Mouse (Mus musculus) gastrocnemius, postnatal 14 days (tissue): ENCODE data around the gene Vmn1r171. TPM values are rescaled to one million over a fixed set of nuclear protein-coding genes. Genes with fewer than 3 reads are reported as not detected.
"Not testable (repeated sequence)": the region's sequence is repeated elsewhere in the genome, so short reads cannot be mapped to it uniquely, and the experiment has no call there.

Experiments used
- DNase-seq: peaks from one replicate; pipeline ENCODE4 v3.0.0; 2021; ENCODE audit warnings: mixed read lengths
- intact Hi-C: fragments of 180-260 bp; cut with DNase I; formaldehyde crosslinking; loops from one replicate; pipeline ENCODE4 v1.15.1; 2025; ENCODE audit warnings: low total_unique reads
- long read RNA-seq, 2 experiments: library from polyadenylated mRNA; stranded (forward); transcript quantifications; one replicate each; pipeline ENCODE4 v2.0.0; 2021
- total RNA-seq, 2 experiments: library from RNA; stranded (reverse); gene quantifications; 2 replicates each; pipeline ENCODE4 v1.2.3; 2021

Vmn1r171 gene
- total RNA-seq: not detected
- long read RNA-seq, experiment 1: 0 reads
- long read RNA-seq, experiment 2: 0 reads

DNA sequence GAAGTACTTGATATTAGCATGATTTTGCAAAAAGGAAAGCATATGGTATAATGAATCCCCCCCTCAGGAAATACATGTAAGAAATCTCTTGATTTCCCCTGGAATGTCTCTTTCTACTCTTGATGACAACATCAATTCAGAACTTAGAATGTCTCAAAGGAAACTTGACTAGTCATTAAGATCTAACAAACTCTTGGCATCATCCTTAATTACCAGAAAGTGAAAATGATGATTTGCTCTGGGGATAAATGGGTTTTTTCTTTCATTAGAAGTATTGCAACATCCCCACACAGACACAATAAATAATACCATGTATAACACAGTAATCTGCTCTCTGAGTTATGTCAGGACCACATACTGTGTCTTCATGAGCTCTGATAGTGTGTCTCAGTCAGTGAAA lies at the start of gene Vmn1r171:
Gene Vmn1r171, plus strand, starts transcription at position 301 of the 400 bp plus-strand sequence.
- DNase-seq: no peak
- intact Hi-C loops: no loop called here

DNA sequence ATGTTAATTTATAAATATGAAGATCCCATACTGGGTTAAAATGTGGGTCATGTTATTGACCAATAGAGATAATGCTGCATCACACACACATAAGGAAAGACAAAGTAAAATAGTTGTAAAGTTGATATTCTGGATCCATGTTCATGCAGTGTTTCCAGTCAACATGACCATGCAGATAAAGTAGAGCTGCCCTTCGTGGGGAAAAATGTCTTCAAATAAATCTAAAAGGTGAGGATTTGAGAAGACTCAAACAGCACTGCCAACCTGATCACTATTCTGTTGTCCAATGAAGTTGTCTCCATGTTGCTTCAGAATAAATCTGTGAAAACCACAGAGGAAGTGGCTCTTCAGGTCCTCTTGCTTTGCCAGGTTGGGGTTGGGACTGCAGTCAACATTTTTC lies 24.6 kb upstream of the Vmn1r171 start, which contains the start of gene Vmn1r170:
Gene Vmn1r170, plus strand, starts transcription at position 301 of the 400 bp plus-strand sequence.
- DNase-seq, intact Hi-C loops: not testable (repeated sequence)

DNA sequence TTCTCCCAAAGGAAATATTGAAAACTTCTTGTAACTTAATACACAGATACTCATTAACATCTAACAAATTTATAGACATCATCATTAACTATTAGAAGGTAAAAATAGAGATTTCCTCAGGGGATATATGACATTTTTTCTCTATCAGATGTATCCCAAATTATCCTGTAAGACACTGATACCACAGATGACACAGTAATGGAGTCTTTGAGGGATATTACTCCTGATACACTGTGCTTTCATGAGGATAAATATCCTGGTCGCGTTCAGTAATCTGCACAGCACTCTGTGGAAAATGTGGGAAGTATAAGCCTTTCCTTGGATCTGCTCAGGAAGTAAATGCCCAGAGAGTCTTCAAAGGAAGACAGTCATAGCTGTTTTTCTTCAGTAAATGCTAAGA lies 27.5 kb downstream of the Vmn1r171 start, which contains the start of gene Vmn1r172:
Gene Vmn1r172, plus strand, starts transcription at position 301 of the 400 bp plus-strand sequence.
- intact Hi-C loops: no loop called here
- DNase-seq: no peak

Other genes with a start within 250 kb of the Vmn1r171 start
- under 1 TPM in 1 of 2 experiments, not detected in 1; 0.10 TPM for gene Nlrp5, start 244.8 kb upstream of the Vmn1r171 start, total RNA-seq
- not detected for gene Vmn1r167, start 123.5 kb upstream of the Vmn1r171 start, total RNA-seq
- gene Vmn1r168, start 91.0 kb upstream of the Vmn1r171 start, total RNA-seq: not detected
- not detected for gene Vmn1r169, start 55.2 kb upstream of the Vmn1r171 start, total RNA-seq
- not detected for gene Vmn1r170, start 24.5 kb upstream of the Vmn1r171 start, total RNA-seq
- gene Vmn1r172, start 27.6 kb downstream of the Vmn1r171 start, total RNA-seq: not detected
- gene Vmn1r173, start 70.0 kb downstream of the Vmn1r171 start, total RNA-seq: not detected
- not detected for gene Vmn1r174, start 121.5 kb downstream of the Vmn1r171 start, total RNA-seq
- not detected for gene Vmn1r175, start 179.9 kb downstream of the Vmn1r171 start, total RNA-seq
- not detected for gene Vmn1r176, start 206.7 kb downstream of the Vmn1r171 start, total RNA-seq
- gene Vmn1r177, start 235.7 kb downstream of the Vmn1r171 start, total RNA-seq: not detected